Mouse (Mus musculus) CH12.LX (cell line): ENCODE data around the gene Gpr152. TPM values are rescaled to one million over a fixed set of nuclear protein-coding genes. Genes with fewer than 3 reads are reported as not detected.
A peak's percentile ranks its signal among the peaks of the same experiment; 100 is the strongest.
"Not testable (repeated sequence)": the region's sequence is repeated elsewhere in the genome, so short reads cannot be mapped to it uniquely, and the experiment has no call there.

Experiments
- DNase-seq: peaks from one replicate; pipeline ENCODE4 v3.0.0-alpha.2; 2013; ENCODE audit errors: extremely low read depth
- H3K27ac ChIP-seq: 2 replicates; pipeline ENCODE4 v1.5.1; 2012; ENCODE audit warnings: low read depth, mild to moderate bottlenecking, control low read depth, moderate library complexity; ENCODE audit not compliant: insufficient read depth
- H3K27me3 ChIP-seq: replicated peaks from 2 replicates; pipeline ENCODE3; 2012; ENCODE audit warnings: inconsistent platforms
- H3K36me3 ChIP-seq, 2 experiments: replicated peaks in 1 of 2; 2 replicates each; pipeline versions ENCODE3 to v1.6.1; 2012; ENCODE audit warnings: inconsistent platforms in 1 of 2, low read length in 1 of 2, mild to moderate bottlenecking in 1 of 2, mixed read lengths in 1 of 2, moderate library complexity in 1 of 2; ENCODE audit not compliant: control insufficient read depth in 1 of 2, insufficient read depth in 1 of 2
- H3K4me1 ChIP-seq, 2 experiments: 2 replicates each; pipeline ENCODE4 v1.6.1; 2012; ENCODE audit warnings: inconsistent platforms in 1 of 2, moderate library complexity in 1 of 2; ENCODE audit not compliant: insufficient read depth in 2 of 2, control insufficient read depth in 1 of 2
- H3K4me2 ChIP-seq: 2 replicates; pipeline ENCODE4 v1.6.1; 2012; ENCODE audit warnings: low read depth, mild to moderate bottlenecking, control low read depth; ENCODE audit not compliant: poor library complexity, insufficient read depth, severe bottlenecking
- H3K4me3 ChIP-seq, 3 experiments: fragments of 150-350 bp in 1 of 3; sonication (generic) in 1 of 3; replicated peaks in 1 of 3; 2 replicates each; pipeline versions ENCODE3 to v1.5.1; 2011 to 2012; ENCODE audit warnings: low read depth in 2 of 3, low read length in 2 of 3, mild to moderate bottlenecking in 2 of 3, moderate library complexity in 2 of 3, control low read depth in 1 of 3, improper control_type of control experiment in 1 of 3, inconsistent platforms in 1 of 3, mixed read lengths in 1 of 3; ENCODE audit not compliant: poor library complexity in 1 of 3
- H3K79me2 ChIP-seq: replicated peaks from 2 replicates; pipeline ENCODE4 v1.6.1; 2012; ENCODE audit warnings: mild to moderate bottlenecking, moderate library complexity; ENCODE audit not compliant: control insufficient read depth, poor library complexity, insufficient read depth, severe bottlenecking; ENCODE audit errors: extremely low read depth
- H3K9ac ChIP-seq: 2 replicates; pipeline ENCODE4 v1.6.1; 2012; ENCODE audit warnings: low read depth, mild to moderate bottlenecking, control low read depth, moderate library complexity; ENCODE audit not compliant: insufficient read depth
- H3K9me3 ChIP-seq: replicated peaks from 2 replicates; pipeline ENCODE3; 2012; ENCODE audit warnings: low read length, inconsistent platforms, mixed read lengths
- CTCF ChIP-seq, 2 experiments: IDR thresholded peaks in 1 of 2; conservative IDR thresholded peaks in 1 of 2; 2 replicates each; pipeline ENCODE4 v1.5.1; 2011 to 2012; ENCODE audit warnings: low read depth in 2 of 2, low read length in 2 of 2, improper control_type of control experiment in 1 of 2, inconsistent platforms in 1 of 2, mild to moderate bottlenecking in 1 of 2, moderate library complexity in 1 of 2
- EP300 ChIP-seq: IDR thresholded peaks from 2 replicates; pipeline ENCODE4 v1.6.1; 2011; ENCODE audit warnings: low read length, improper control_type of control experiment
- MAX ChIP-seq: IDR thresholded peaks from 2 replicates; pipeline ENCODE4 v1.6.1; 2011; ENCODE audit warnings: low read length, improper control_type of control experiment
- MYC ChIP-seq: IDR thresholded peaks from 2 replicates; pipeline ENCODE4 v1.6.1; 2011; ENCODE audit warnings: low read depth, mild to moderate bottlenecking, improper control_type of control experiment, low read length
- POLR2A ChIP-seq: IDR thresholded peaks from 2 replicates; pipeline ENCODE4 v1.6.1; 2011; ENCODE audit warnings: low read depth, mild to moderate bottlenecking, improper control_type of control experiment, low read length
- RAD21 ChIP-seq: IDR thresholded peaks from 2 replicates; pipeline ENCODE4 v1.6.1; 2011; ENCODE audit warnings: low read depth, mild to moderate bottlenecking, low read length, improper control_type of control experiment, moderate library complexity
- SIN3A ChIP-seq: IDR thresholded peaks from 2 replicates; pipeline ENCODE4 v1.6.1; 2012; ENCODE audit warnings: low read length, improper control_type of control experiment, inconsistent platforms
- SMC3 ChIP-seq: IDR thresholded peaks from 2 replicates; pipeline ENCODE4 v1.6.1; 2011; ENCODE audit warnings: low read depth, low read length, improper control_type of control experiment
- TBP ChIP-seq: conservative IDR thresholded peaks from 2 replicates; pipeline ENCODE4 v1.6.1; 2011; ENCODE audit warnings: low read depth, low read length, improper control_type of control experiment
- ZKSCAN1 ChIP-seq: IDR thresholded peaks from 2 replicates; pipeline ENCODE4 v1.6.1; 2012; ENCODE audit warnings: low read depth, inconsistent platforms, low read length, improper control_type of control experiment, borderline replicate concordance
- ZNF384 ChIP-seq: IDR thresholded peaks from 2 replicates; pipeline ENCODE4 v1.6.1; 2012; ENCODE audit warnings: low read depth, low read length, improper control_type of control experiment, inconsistent platforms
- dilution Hi-C: fragments of 300-500 bp; cut with MboI; formaldehyde crosslinking; loops from 2 replicates; pipeline ENCODE4 v1.14.3; 2020; ENCODE audit warnings: low sequenced_read_pairs; ENCODE audit not compliant: extremely low pct_unique_long_range_greater_than_20kb, extremely low pct_ligation_motif_present
- in situ Hi-C: fragments of 300-500 bp; cut with MboI; formaldehyde crosslinking; loops from 3 replicates; pipeline ENCODE4 v1.14.3; 2019; ENCODE audit warnings: low sequenced_read_pairs, low pct_ligation_motif_present, low pct_unique_long_range_greater_than_20kb, mixed read lengths
- polyA plus RNA-seq: library from polyadenylated mRNA; unstranded; fragments of >175 nt; gene quantifications from 2 replicates; pipeline ENCODE4 v1.2.1, GENCODE M21; 2012; ENCODE audit warnings: low read depth; ENCODE audit not compliant: insufficient read length
- total RNA-seq, 2 experiments: library from RNA; depleted of rRNA; stranded (reverse); fragments of 300-350 nt in 1 of 2; fragments of >200 nt in 1 of 2; gene quantifications; 2 replicates each; pipeline ENCODE4 v1.2.3; 2012 to 2014

The Gpr152 gene
- total and polyA plus RNA-seq, 3 experiments: 0.05 to 0.71 (median 0.17) TPM

- in situ Hi-C loops: no loop called here
Measured at GRCm38 (mm10) chr19:4134354-4134753, 5.2 kb upstream of the Gpr152 start.

GRCm38 (mm10) chr19:4135229-4135962, 4.2 kb upstream of the Gpr152 start:
- H3K4me2 ChIP-seq: peak overlapping the region; percentile 30
- DNase-seq: peak; percentile 38
- TF ChIP-seq EP300 (peak; percentile 17), ZNF384 (peak; percentile 82)
- TF ChIP-seq, all 38 proteins: peak for 2; not testable (repeated sequence) for 36
- Histone ChIP-seq H3K27ac (peak overlapping the region; percentile 99), H3K4me3 (peak overlapping the region; percentile 37 to 54 (median 41)), H3K36me3 (peaks cover 22 to 59% of the 10 kb centered on the region in 2 experiments), H3K4me1 (peaks cover 36 to 90% of the 10 kb centered on the region in 2 experiments), H3K9ac (peak overlapping the region; percentile 82)
- H3K79me2 ChIP-seq, dilution Hi-C loops, H3K27me3 ChIP-seq, in situ Hi-C loops, H3K9me3 ChIP-seq: not testable (repeated sequence)

More at GRCm38 (mm10) chr19:4134354-4134753, 5.2 kb upstream of the Gpr152 start:
- dilution Hi-C loops: no loop called here
- DNase-seq: no peak
- H3K4me1 ChIP-seq: peaks cover 36 to 90% of the 10 kb centered on the region in 2 experiments
- H3K36me3 ChIP-seq: peaks cover 24 to 59% of the 10 kb centered on the region in 2 experiments
- no peaks in the 10 kb centered on the region for H3K27me3 ChIP-seq
- peaks cover 3% of the 10 kb centered on the region; the same call in 1 of the 2 replicates for H3K79me2 ChIP-seq
- peak overlapping the region; percentile 65 for H3K9ac ChIP-seq
- H3K4me2 ChIP-seq: no peak overlapping the region
- no peaks in the 10 kb centered on the region for H3K9me3 ChIP-seq
- no peak overlapping the region for H3K4me3 ChIP-seq
- TF ChIP-seq ZNF384: no peak
- TF ChIP-seq MYC: no peak
- TF ChIP-seq ZKSCAN1: no peak
- TF ChIP-seq SIN3A: peak; percentile 9; the same call in 1 of the 2 replicates
- H3K27ac ChIP-seq: peak overlapping the region; percentile 97

- peaks cover 21 to 59% of the 10 kb centered on the region in 2 experiments for H3K36me3 ChIP-seq
- H3K4me2 ChIP-seq: peak overlapping the region; percentile 30
- in situ Hi-C loops, H3K79me2 ChIP-seq, dilution Hi-C loops, H3K9me3 ChIP-seq, H3K27me3 ChIP-seq: not testable (repeated sequence)
- peak overlapping the region; percentile 82 for H3K9ac ChIP-seq
- H3K4me3 ChIP-seq: peak overlapping the region; percentile 37 to 54 (median 41)
- DNase-seq: peak; percentile 60
- TF ChIP-seq RAD21: peak; percentile 12
- peak; percentile 60 to 64 for TF ChIP-seq CTCF (conservative IDR thresholded peaks at IDR 0.05 in 1 of 2, IDR thresholded peaks at IDR 0.05 in 1 of 2; ENCODE audit: low read depth in 2 of 2, low read length in 2 of 2)
- peak; percentile 12; the same call in 1 of the 2 replicates for TF ChIP-seq TBP
- peak; percentile 46 for TF ChIP-seq SMC3
- TF ChIP-seq POLR2A: peak; percentile 55; the same call in 1 of the 2 replicates
- peak; percentile 12; the same call in 1 of the 2 replicates for TF ChIP-seq MYC
- 0 out of 2 replicates have a peak, but pooled peaks have one; percentile 12 for TF ChIP-seq MAX
- peaks cover 36 to 91% of the 10 kb centered on the region in 2 experiments for H3K4me1 ChIP-seq
- peak overlapping the region; percentile 99 for H3K27ac ChIP-seq
Measured at GRCm38 (mm10) chr19:4135963-4136345, 3.6 kb upstream of the Gpr152 start.
